Mouse (Mus musculus) thymus, postnatal 14 days (tissue): ENCODE measurements around the gene Fam25c.
A peak's percentile ranks its signal among the peaks of the same experiment; 100 is the strongest.
"Not testable (repeated sequence)": the region's sequence is repeated elsewhere in the genome, so short reads cannot be mapped to it uniquely, and the experiment has no call there.

Experiments
- DNase-seq: peaks from one replicate; pipeline ENCODE4 v3.0.0; 2021

Gene Fam25c

DNA sequence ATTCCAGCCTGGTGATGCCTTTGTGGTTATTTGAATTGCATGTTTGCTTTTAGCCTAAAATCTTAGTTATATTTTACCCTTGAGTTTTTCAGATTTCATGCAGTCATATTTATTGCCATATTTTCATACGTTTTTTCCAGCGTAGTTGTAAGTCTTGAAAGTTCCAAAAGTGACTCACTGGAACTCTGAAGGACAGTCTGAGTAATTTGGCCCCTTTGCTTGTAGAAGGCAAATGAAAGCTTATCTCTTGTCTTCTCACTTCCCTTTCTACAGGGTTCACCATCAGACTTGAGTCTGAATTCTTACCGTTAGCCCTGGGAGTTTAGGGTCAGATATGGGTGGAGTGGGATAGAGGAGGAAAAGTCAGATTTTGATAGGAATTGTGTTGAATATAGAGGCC lies 28.6 kb downstream of the Fam25c start:
- DNase-seq, result no peak

DNA sequence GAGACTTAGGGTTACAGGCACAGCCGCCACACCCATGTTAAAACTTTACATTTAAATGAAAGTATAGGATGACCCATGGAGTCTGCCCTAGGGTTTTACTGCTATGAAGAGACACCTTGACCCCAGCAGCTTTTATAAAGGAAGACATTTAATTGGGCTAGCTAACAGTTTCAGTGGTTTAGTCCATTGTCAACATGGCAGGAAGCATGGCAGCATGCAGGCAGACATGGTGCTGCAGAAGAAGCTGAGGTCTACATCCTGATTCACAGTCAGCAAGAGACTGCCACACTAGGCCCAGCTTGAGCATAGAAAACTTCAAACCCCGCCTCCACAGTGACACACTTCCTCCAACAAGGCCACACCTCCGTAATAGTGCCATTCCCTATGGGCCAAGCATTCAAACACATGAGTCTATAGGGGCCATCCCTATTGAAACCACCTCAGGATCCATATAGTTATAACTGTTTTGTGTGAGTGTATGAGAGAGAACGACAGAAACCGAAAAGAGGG lies 31.6 kb downstream of the Fam25c start:
- no peak for DNase-seq

DNA sequence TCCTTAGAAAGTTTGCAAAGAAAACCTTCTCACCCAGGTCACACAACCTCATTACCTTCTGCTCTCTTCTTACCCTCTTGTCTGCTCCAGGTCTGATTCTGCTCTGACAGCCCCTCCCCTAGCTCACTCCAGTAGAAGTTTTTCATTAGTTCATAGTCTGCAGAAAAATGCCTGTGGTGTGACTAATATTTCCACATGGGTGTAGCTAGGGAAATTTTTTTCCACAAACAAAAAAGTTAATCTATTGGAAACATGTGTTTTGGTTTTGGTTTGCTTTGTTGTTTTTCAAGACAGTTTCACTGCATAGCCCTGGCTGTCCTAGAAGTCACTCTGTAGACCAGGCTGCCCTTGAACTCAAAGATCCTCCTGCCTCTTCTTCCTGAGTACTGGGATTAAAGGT lies 37.1 kb downstream of the Fam25c start:
- no peak for DNase-seq

DNA sequence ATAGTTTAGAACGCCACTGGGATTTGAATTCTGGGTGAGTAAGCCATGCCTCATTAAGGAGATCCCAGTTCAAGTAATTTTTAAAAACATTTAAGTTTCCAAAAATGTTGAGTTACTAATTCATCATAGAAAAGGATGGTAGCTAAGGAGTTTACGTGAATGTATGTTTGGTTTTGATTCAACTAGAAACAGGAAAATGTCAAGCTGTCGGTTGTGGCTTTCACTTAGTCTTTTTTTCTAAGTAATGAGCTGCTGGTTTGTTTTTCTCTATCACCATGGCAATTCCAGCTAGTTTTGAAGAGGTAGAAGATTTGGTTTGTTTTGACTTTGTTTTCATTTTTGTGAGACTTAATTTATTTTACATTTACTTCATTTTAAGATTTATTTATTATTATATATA lies 37.8 kb downstream of the Fam25c start:
- DNase-seq, result no peak

DNA sequence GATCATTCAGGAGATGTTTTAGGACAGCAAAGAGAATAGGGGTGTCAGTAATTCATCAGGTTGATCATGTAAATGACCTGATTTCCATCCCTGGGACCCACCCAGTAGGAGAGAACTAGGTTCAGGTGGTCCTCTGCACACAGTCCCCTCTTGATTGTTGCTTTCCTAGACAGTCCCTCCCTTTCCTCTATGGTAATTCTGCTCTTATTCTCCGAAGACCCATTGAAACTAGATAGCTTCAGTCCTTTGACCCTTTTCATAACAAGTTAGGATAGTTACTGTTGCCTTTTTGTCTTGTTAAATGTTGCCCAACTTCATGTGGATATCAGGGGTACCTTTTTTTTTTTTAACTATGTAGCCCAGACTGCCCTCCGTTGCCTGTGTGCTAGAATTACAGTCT lies 38.9 kb downstream of the Fam25c start:
- no peak for DNase-seq

- no peak for DNase-seq
Measured at GRCm38 (mm10) chr14:34314796-34315195, 40.4 kb downstream of the Fam25c start.

GRCm38 (mm10) chr14:34314383-34314782 lies 40.9 kb downstream of the Fam25c start:
- DNase-seq, result not testable (repeated sequence)

- no peak for DNase-seq
Measured at GRCm38 (mm10) chr14:34313612-34314011, 41.6 kb downstream of the Fam25c start.

DNA sequence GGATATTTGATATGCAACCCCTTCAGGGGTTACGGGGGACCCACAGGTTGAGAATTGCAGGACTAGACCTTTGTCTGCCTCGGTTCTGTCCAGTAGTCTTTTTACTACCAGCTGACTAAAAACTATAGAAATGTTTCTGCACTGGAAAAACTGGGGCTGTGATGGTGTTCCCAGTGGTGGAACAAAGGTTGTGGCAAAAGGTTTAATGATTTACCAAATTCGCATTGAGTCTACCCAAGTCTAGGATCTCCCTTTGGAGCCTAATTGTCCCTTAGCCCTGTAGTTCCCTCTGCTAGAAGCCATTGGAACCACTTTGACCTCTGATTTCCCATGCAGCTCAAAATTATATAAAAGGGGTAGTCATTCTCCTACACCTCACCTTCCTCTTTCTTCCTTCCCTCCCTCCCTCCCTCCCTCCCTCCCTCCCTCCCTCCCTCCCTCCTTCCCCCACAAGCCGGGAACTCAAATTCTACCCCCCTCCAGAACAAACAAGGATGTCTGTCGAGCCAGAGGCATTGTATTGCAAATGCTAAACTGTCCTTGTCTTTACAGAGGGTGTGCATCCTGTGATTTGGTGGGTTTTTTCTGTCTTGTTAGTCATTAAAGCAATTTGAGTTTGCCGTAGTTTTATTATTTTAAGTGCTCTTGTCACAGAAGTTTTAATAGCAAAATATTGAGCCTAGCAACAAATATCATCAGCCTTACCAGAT lies 42.7 kb downstream of the Fam25c start:
- DNase-seq, result no peak

DNA sequence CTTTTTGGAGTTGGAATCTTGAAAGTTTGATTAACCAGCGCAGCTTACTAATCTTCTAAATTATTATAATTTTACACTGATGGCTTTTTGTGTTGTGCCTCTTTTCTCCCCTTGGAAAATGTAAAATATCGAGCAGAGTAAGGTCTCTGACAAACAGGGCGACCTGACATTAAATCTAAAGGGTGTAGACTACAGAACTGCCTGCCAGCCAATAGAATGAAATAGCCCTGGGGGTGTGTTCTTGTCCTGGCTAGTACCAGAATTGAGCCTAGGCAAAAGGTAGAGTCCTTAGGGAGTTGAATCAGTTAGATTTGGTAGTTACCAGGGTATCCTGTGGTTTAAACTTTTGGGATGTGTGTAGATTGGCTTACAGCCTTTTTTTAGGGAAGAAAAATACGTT lies 43.5 kb downstream of the Fam25c start:
- no peak for DNase-seq

DNA sequence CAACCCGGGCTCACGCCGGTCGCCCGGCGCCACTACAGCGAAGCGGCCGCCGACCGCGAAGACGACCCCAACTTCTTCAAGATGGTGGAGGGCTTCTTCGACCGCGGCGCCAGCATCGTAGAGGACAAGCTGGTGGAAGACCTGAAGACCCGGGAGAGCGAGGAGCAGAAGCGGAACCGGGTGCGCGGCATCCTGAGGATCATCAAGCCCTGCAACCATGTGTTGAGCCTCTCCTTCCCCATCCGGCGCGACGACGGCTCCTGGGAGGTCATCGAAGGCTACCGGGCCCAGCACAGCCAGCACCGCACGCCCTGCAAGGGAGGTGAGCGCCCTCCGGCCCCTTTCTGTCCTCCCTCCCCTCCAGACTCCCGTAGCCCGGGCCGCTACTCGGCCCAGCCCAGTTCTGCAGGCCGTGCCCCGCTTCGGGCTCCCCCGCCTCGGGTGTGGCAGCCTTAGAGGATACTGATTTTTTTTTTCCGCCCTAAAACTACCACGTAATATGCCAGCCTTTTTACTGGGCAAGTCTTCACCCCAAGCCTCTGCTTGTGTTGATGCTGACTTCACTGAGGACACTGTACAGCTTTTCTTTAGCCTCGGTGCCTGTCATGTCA lies 44.1 kb downstream of the Fam25c start:
- DNase-seq, result peak; percentile 66

- peak; percentile 94 for DNase-seq
Measured at GRCm38 (mm10) chr14:34310234-34310965, 44.8 kb downstream of the Fam25c start, which contains the start of the genes Shld2 and Glud1. TSS of gene Shld2 (minus strand) at chr14:34310493. TSS of gene Glud1 (plus strand) at chr14:34310727.

DNA sequence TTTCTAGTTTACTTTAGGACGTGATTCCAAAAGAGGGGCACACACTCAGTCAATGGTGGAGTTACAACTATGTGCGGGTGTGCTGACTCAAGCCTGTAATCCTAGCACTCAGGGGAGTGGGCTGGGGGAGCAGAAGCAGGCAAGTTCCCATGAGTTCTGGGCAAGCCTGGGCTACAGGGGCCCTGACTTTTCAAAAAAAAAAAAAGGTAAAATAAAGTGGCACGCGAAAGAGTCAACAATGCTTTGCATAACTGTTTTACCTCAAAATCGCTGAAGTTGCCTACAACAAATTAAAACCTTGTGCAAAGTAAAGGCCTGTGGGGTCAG lies 45.4 kb downstream of the Fam25c start:
- DNase-seq, result no peak

DNA sequence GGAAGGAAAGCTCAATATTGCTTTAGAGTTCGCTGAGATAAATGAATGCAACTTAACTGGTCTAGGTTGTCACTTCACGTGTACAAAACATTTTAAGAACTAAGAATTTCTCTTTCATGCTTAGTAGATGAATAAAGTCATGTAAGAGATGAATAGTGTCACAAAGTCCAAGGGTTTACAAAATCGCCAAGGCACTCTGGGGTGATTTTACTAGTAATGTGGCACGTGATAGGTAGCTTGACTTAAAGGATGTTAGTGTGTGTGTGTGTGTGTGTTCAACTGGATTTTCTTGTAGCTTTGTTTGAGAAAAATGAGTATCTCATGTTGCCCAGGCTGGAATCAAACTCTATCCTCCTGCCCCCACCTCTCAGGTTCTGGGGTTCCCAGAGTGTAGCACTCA lies 46.0 kb downstream of the Fam25c start:
- DNase-seq, result no peak

DNA sequence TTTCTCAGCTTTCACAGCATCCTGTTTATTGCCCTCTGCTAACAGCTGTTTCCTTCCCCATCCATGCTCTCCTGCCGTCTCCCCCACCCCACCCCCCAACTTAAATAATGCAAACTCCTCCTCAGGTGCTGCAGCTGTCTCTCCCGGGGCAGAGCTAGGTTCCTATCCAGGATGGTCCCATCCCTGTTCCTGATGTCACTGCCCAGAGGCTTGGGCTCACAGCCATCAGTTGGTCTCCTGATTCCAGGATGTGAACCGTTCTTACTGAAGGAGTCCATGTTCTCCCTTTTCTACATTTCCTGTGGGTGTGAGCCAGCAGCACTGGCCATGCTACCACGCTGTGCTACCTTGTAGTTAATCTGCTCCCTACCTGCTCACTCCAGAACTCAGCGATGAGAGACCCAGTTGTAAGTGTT lies 52.0 kb downstream of the Fam25c start:
- no peak for DNase-seq

GRCm38 (mm10) chr14:34302681-34303242 lies 52.5 kb downstream of the Fam25c start:
- DNase-seq, result no peak
